Mouse (Mus musculus) intestine, postnatal 0 days (tissue): ENCODE data around the gene Rbms1. TPM values are rescaled to one million over a fixed set of nuclear protein-coding genes. Genes with fewer than 3 reads are reported as not detected.

Experiments used
- ATAC-seq: fragments of 200-750 bp; cut with Nextera tagmentation; 2 replicates; pipeline ENCODE4 v1.8.0; 2017; ENCODE audit warnings: mild to moderate bottlenecking, moderate TSS enrichment, moderate library complexity
- H3K27ac ChIP-seq: fragments of 300-500 bp; sonication (generic); 2 replicates; pipeline ENCODE4 v1.5.1; 2014; ENCODE audit warnings: mild to moderate bottlenecking, low read depth, low read length, moderate library complexity
- H3K27me3 ChIP-seq: fragments of 300-500 bp; sonication (generic); replicated peaks from 2 replicates; pipeline ENCODE4 v1.6.1; 2014; ENCODE audit warnings: low read length, mixed read lengths; ENCODE audit not compliant: control insufficient read depth, insufficient read depth
- H3K36me3 ChIP-seq: fragments of 300-500 bp; sonication (generic); 2 replicates; pipeline ENCODE4 v1.6.1; 2014; ENCODE audit warnings: mild to moderate bottlenecking, moderate library complexity; ENCODE audit not compliant: control insufficient read depth, insufficient read depth
- H3K4me1 ChIP-seq: fragments of 300-500 bp; sonication (generic); replicated peaks from 2 replicates; pipeline ENCODE4 v1.6.1; 2014; ENCODE audit warnings: antibody characterized with exemption, low read length, mixed read lengths; ENCODE audit not compliant: control insufficient read depth, insufficient read depth
- H3K4me2 ChIP-seq: fragments of 300-500 bp; sonication (generic); replicated peaks from 2 replicates; pipeline ENCODE4 v1.6.1; 2014; ENCODE audit warnings: low read depth, mild to moderate bottlenecking, moderate library complexity
- H3K4me3 ChIP-seq: fragments of 300-500 bp; sonication (generic); 2 replicates; pipeline ENCODE4 v1.5.1; 2014; ENCODE audit warnings: low read depth, low read length
- H3K9ac ChIP-seq: fragments of 300-500 bp; sonication (generic); 2 replicates; pipeline ENCODE4 v1.6.1; 2014; ENCODE audit warnings: mild to moderate bottlenecking, low read depth, low read length
- H3K9me3 ChIP-seq: fragments of 300-500 bp; sonication (generic); 2 replicates; pipeline ENCODE4 v1.6.1; 2016; ENCODE audit warnings: mixed run types; ENCODE audit not compliant: control insufficient read depth
- CTCF ChIP-seq: sonication (generic); IDR thresholded peaks from 2 replicates; pipeline ENCODE4 v1.5.1; 2016; ENCODE audit warnings: low read depth, mild to moderate bottlenecking, control low read depth, antibody characterized with exemption, moderate library complexity
- WGBS: fragments of 180-500 bp; shearing (Covaris S2); extraction: QIAGEN DNeasy Blood & Tissue Kit; methylation state at CpG from one replicate; pipeline ENCODE4 v1.1.7; 2014; 5-methylcytosine and 5-hydroxymethylcytosine counted together
- polyA plus RNA-seq: library from polyadenylated mRNA; unstranded; fragments of >200 nt; fragmentation: Nextera tagmentation; extraction: Ambion mirVana; gene quantifications from 2 replicates; pipeline ENCODE4 v1.2.1, GENCODE M21; 2015

Gene Rbms1
- polyA plus RNA-seq, 1 experiment from 2014 or later, result 41.4 TPM

GRCm38 (mm10) chr2:60863827-60864226 lies 99.2 kb downstream of the Rbms1 start:
- ATAC-seq, result no peak
- no peaks in the 10 kb centered on the region for H3K27me3 ChIP-seq
- no peak overlapping the region for H3K4me3 ChIP-seq
- no peak overlapping the region for H3K27ac ChIP-seq
- H3K9me3 ChIP-seq, result no peaks in the 10 kb centered on the region
- no peak for TF ChIP-seq CTCF
- no peak overlapping the region for H3K4me2 ChIP-seq
- H3K9ac ChIP-seq, result no peak overlapping the region
- H3K36me3 ChIP-seq, result no peaks in the 10 kb centered on the region
- H3K4me1 ChIP-seq, result no peaks in the 10 kb centered on the region; the same call in 1 of the 2 replicates
- 92% methylated on average over 2 of the region's 2 CpGs for whole genome bisulfite sequencing

- Histone ChIP-seq H3K36me3 (no peaks in the 10 kb centered on the region), H3K27ac (no peak overlapping the region), H3K4me3 (no peak overlapping the region), H3K4me1 (no peaks in the 10 kb centered on the region; the same call in 1 of the 2 replicates), H3K27me3 (no peaks in the 10 kb centered on the region), H3K9ac (no peak overlapping the region), H3K9me3 (no peaks in the 10 kb centered on the region), H3K4me2 (no peak overlapping the region)
- ATAC-seq, result no peak
- WGBS, result 88% methylated on average over 8 of the region's 8 CpGs
- TF ChIP-seq CTCF, result no peak
Observed at GRCm38 (mm10) chr2:60862913-60863711, 99.9 kb downstream of the Rbms1 start.

- 83% methylated on average over 1 of the region's 1 CpGs for WGBS
Observed at GRCm38 (mm10) chr2:60858116-60858515, 104.9 kb downstream of the Rbms1 start.

GRCm38 (mm10) chr2:60856097-60856496 lies 106.9 kb downstream of the Rbms1 start:
- 76% methylated on average over 2 of the region's 2 CpGs for WGBS
- Histone ChIP-seq H3K36me3 (no peaks in the 10 kb centered on the region), H3K9ac (no peak overlapping the region), H3K4me3 (no peak overlapping the region), H3K4me2 (no peak overlapping the region), H3K27ac (no peak overlapping the region), H3K9me3 (0 out of 2 replicates have a peak, but pooled peaks cover 3% of the 10 kb centered on the region), H3K27me3 (no peaks in the 10 kb centered on the region), H3K4me1 (no peaks in the 10 kb centered on the region)
- TF ChIP-seq CTCF, result no peak
- ATAC-seq, result no peak

More at GRCm38 (mm10) chr2:60858116-60858515, 104.9 kb downstream of the Rbms1 start:
- no peaks in the 10 kb centered on the region for H3K4me1 ChIP-seq
- no peaks in the 10 kb centered on the region for H3K36me3 ChIP-seq
- no peaks in the 10 kb centered on the region for H3K27me3 ChIP-seq
- no peak for TF ChIP-seq CTCF
- 0 out of 2 replicates have a peak, but pooled peaks cover 3% of the 10 kb centered on the region for H3K9me3 ChIP-seq
- ATAC-seq, result no peak
- no peak overlapping the region for H3K4me2 ChIP-seq
- H3K27ac ChIP-seq, result no peak overlapping the region
- H3K4me3 ChIP-seq, result no peak overlapping the region
- no peak overlapping the region for H3K9ac ChIP-seq

- no peaks in the 10 kb centered on the region for H3K27me3 ChIP-seq
- no peak for ATAC-seq
Observed at GRCm38 (mm10) chr2:60855006-60855405, 108.0 kb downstream of the Rbms1 start.

GRCm38 (mm10) chr2:60851898-60852297 lies 111.1 kb downstream of the Rbms1 start:
- Histone ChIP-seq H3K4me2 (no peak overlapping the region), H3K27ac (no peak overlapping the region), H3K4me1 (no peaks in the 10 kb centered on the region), H3K4me3 (no peak overlapping the region), H3K27me3 (no peaks in the 10 kb centered on the region), H3K9ac (no peak overlapping the region), H3K36me3 (no peaks in the 10 kb centered on the region), H3K9me3 (no peaks in the 10 kb centered on the region)
- TF ChIP-seq CTCF, result no peak
- WGBS, result 56% methylated on average over 3 of the region's 3 CpGs
- ATAC-seq, result no peak

More at GRCm38 (mm10) chr2:60855006-60855405, 108.0 kb downstream of the Rbms1 start:
- Histone ChIP-seq H3K9me3 (0 out of 2 replicates have a peak, but pooled peaks cover 3% of the 10 kb centered on the region), H3K36me3 (no peaks in the 10 kb centered on the region), H3K4me2 (no peak overlapping the region), H3K9ac (no peak overlapping the region), H3K4me3 (no peak overlapping the region), H3K27ac (no peak overlapping the region), H3K4me1 (no peaks in the 10 kb centered on the region)
- no peak for TF ChIP-seq CTCF
- WGBS, result 54% methylated on average over 4 of the region's 4 CpGs
